Mouse (Mus musculus) hindlimb bud, embryonic 11.5 days (tissue): Measurements from ENCODE around the gene Adamts17.
A peak's percentile ranks its signal among the peaks of the same experiment; 100 is the strongest.

ENCODE experiments used
- DNase-seq: peaks from one replicate; pipeline ENCODE4 v3.0.0-alpha.2; 2012; ENCODE audit warnings: low read depth, low spot score; ENCODE audit errors: extremely low spot score

Adamts17 gene

GRCm38 (mm10) chr7:66839463-66840007 is at the start of gene Adamts17:
Gene Adamts17 (plus strand): TSS chr7:66839735.
- peak; percentile 92 for DNase-seq

GRCm38 (mm10) chr7:66789860-66790748 is 49.4 kb upstream of the Adamts17 start:
- DNase-seq = no peak

GRCm38 (mm10) chr7:66791022-66791421 is 48.5 kb upstream of the Adamts17 start:
- DNase-seq = no peak

- no peak for DNase-seq
Measured at GRCm38 (mm10) chr7:66796909-66797308, 42.6 kb upstream of the Adamts17 start.

- no peak for DNase-seq
Measured at GRCm38 (mm10) chr7:66797345-66797744, 42.2 kb upstream of the Adamts17 start.

GRCm38 (mm10) chr7:66798826-66799225 is 40.7 kb upstream of the Adamts17 start:
- peak; percentile 24 for DNase-seq

GRCm38 (mm10) chr7:66800784-66801183 is 38.8 kb upstream of the Adamts17 start:
- DNase-seq = no peak

- no peak for DNase-seq
Measured at GRCm38 (mm10) chr7:66801785-66802184, 37.8 kb upstream of the Adamts17 start.

GRCm38 (mm10) chr7:66803798-66804197 is 35.7 kb upstream of the Adamts17 start:
- no peak for DNase-seq

GRCm38 (mm10) chr7:66806801-66807200 is 32.7 kb upstream of the Adamts17 start:
- DNase-seq = no peak

GRCm38 (mm10) chr7:66810436-66810835 is 29.1 kb upstream of the Adamts17 start:
- no peak for DNase-seq

GRCm38 (mm10) chr7:66811294-66811693 is 28.2 kb upstream of the Adamts17 start:
- DNase-seq = no peak

GRCm38 (mm10) chr7:66812289-66812688 is 27.2 kb upstream of the Adamts17 start:
- DNase-seq = no peak

GRCm38 (mm10) chr7:66812737-66813136 is 26.8 kb upstream of the Adamts17 start:
- DNase-seq = no peak

- DNase-seq = no peak
Measured at GRCm38 (mm10) chr7:66813172-66813571, 26.4 kb upstream of the Adamts17 start.

GRCm38 (mm10) chr7:66815526-66815925 is 24.0 kb upstream of the Adamts17 start:
- DNase-seq = no peak

GRCm38 (mm10) chr7:66820034-66820433 is 19.5 kb upstream of the Adamts17 start:
- peak; percentile 33 for DNase-seq

GRCm38 (mm10) chr7:66830803-66831202 is 8.7 kb upstream of the Adamts17 start:
- DNase-seq = no peak

- DNase-seq = no peak
Measured at GRCm38 (mm10) chr7:66831295-66831694, 8.2 kb upstream of the Adamts17 start.

- DNase-seq = no peak
Measured at GRCm38 (mm10) chr7:66840008-66840719, 629 bp downstream of the Adamts17 start.

GRCm38 (mm10) chr7:66841165-66841564 is 1.6 kb downstream of the Adamts17 start:
- no peak for DNase-seq

- peak; percentile 39 for DNase-seq
Measured at GRCm38 (mm10) chr7:66842021-66842420, 2.5 kb downstream of the Adamts17 start.
